Comparison of ENCODE assay signal across 36 mouse cellular contexts in the genomic region with DNA sequence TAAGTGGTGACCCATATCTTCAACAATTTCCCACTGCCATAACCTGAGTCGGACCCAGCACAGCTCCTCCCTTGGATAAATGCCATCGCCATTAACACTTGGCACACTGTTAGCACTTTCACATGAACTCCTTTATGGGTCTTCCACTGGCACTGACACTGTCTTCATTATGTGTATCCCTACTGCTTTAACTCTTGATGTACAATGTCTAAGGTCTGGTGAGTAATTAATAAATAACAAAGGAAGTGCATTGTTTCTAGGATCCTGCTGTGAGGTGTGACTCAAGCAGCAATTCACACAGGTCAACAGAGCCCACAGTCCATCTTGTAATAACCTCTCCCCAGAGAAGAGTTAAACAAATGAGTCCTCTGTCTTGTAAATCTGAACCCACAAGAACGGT. TPM values are rescaled to one million over a fixed set of nuclear protein-coding genes. Genes with fewer than 3 reads are reported as not detected.
A peak's percentile ranks its signal among the peaks of the same experiment; 100 is the strongest.
DNase-seq lines count a peak whose midpoint lies in the region; ATAC-seq and TF ChIP-seq lines count a peak whose summit lies in the region.
"Had no signal": no experiment of that assay in that cellular context is flagged by ENCODE, and none has a peak within 500 bp of the region (broad histone marks: within the 10 kb centered on the region; RNA-seq: fewer than 3 reads in every experiment).

No protein-coding gene starts in this region.

- no peak for TF ChIP-seq POLR2A in kidney, adult 2 months (IDR thresholded peaks at IDR 0.05; ENCODE audit: low read depth, low read length)
- TF ChIP-seq POLR2A in brain, embryonic 14.5 days (IDR thresholded peaks at IDR 0.05; ENCODE audit: borderline replicate concordance, extremely low read depth, insufficient read depth, insufficient read length, poor library complexity, severe bottlenecking): no peak
- no peak for TF ChIP-seq POLR2A in small intestine, adult 2 months (IDR thresholded peaks at IDR 0.05; ENCODE audit: low read depth, low read length)

- TF ChIP-seq CTCF in kidney, adult 2 months (conservative IDR thresholded peaks at IDR 0.05; ENCODE audit: insufficient read depth, insufficient read length, low read depth, low read length): no peak
- TF ChIP-seq CTCF in brain, embryonic 14.5 days (IDR thresholded peaks at IDR 0.05; ENCODE audit: borderline replicate concordance, extremely low read depth, insufficient read depth, insufficient read length): no peak
- TF ChIP-seq CTCF in small intestine, adult 2 months (IDR thresholded peaks at IDR 0.05; ENCODE audit: extremely low read depth, insufficient read length, insufficient replicate concordance, low read depth, low read length): no peak

- DNase-seq in kidney, adult 2 months: peak; percentile 8
- DNase-seq in Muller cell, postnatal 12 days (ENCODE audit: inconsistent ontology term): peak; percentile 72
- peak; percentile 12 for DNase-seq in brain, embryonic 14.5 days (ENCODE audit: low read depth)
- DNase-seq in left cerebral cortex, adult 18-20 months (ENCODE audit: low spot score in 2 of 2): no peak
- DNase-seq in right cerebral cortex, adult 2 months (ENCODE audit: low spot score in 2 of 2): no peak
- DNase-seq: adrenal gland, postnatal 36 days; cerebellum, adult 2 months; cerebellum, postnatal 14 days; gastrocnemius, postnatal 25 days; heart, adult 11 months; heart, postnatal 36 days; kidney, adult 9 months; kidney, postnatal 25 days; liver, embryonic 13.5 days; lung, adult 18-20 months; lung, postnatal 4 days; midbrain, embryonic 14.5 days; right cerebral cortex, adult 18-20 months; right cerebral cortex, postnatal 4 days had no signal

- H3K27me3 ChIP-seq in kidney, adult 2 months (replicated peaks; ENCODE audit: control insufficient read depth, insufficient read depth, low read length): no peaks in the 10 kb centered on the region
- no peaks in the 10 kb centered on the region for H3K27me3 ChIP-seq in kidney, embryonic 16.5 days (ENCODE audit: insufficient read depth, low read length)
- no peaks in the 10 kb centered on the region for H3K27me3 ChIP-seq in small intestine, adult 2 months (ENCODE audit: control insufficient read depth, insufficient read depth, low read length)
- H3K27me3 ChIP-seq: embryonic facial prominence, embryonic 15.5 days; forebrain, embryonic 13.5 days; heart, embryonic 15.5 days; hindbrain, embryonic 12.5 days; limb, embryonic 15.5 days; liver, embryonic 13.5 days; neural tube, embryonic 15.5 days; stomach, embryonic 15.5 days had no signal

- no peak overlapping the region for H3K27ac ChIP-seq in kidney, adult 2 months (ENCODE audit: insufficient read depth, low read depth, low read length)
- no peak overlapping the region for H3K27ac ChIP-seq in kidney, embryonic 16.5 days (ENCODE audit: low read length)
- H3K27ac ChIP-seq in small intestine, adult 2 months (ENCODE audit: insufficient read depth, low read depth, low read length): peak overlapping the region; percentile 63
- H3K27ac ChIP-seq: embryonic facial prominence, embryonic 10.5 days; embryonic facial prominence, embryonic 15.5 days; forebrain, embryonic 13.5 days; heart, embryonic 10.5 days; heart, embryonic 15.5 days; hindbrain, embryonic 12.5 days; layer of hippocampus, adult 2 months; limb, embryonic 10.5 days; limb, embryonic 15.5 days; liver, embryonic 13.5 days; neural tube, embryonic 15.5 days; stomach, embryonic 15.5 days had no signal

- H3K36me3 ChIP-seq in kidney, adult 2 months (ENCODE audit: control insufficient read depth, insufficient read depth, low read length): peaks cover 1% of the 10 kb centered on the region; the same call in 1 of the 2 replicates
- H3K36me3 ChIP-seq in kidney, embryonic 16.5 days (ENCODE audit: insufficient read depth, low read length): peaks cover 26% of the 10 kb centered on the region
- H3K36me3 ChIP-seq in small intestine, adult 2 months (ENCODE audit: control insufficient read depth, insufficient read depth, low read length): peaks cover 7% of the 10 kb centered on the region; the same call in 1 of the 2 replicates

- H3K4me2 ChIP-seq in kidney, embryonic 16.5 days (replicated peaks; ENCODE audit: low read depth, low read length): no peak overlapping the region
- H3K4me2 ChIP-seq: embryonic facial prominence, embryonic 15.5 days; forebrain, embryonic 13.5 days; heart, embryonic 15.5 days; hindbrain, embryonic 12.5 days; limb, embryonic 15.5 days; liver, embryonic 13.5 days; neural tube, embryonic 15.5 days; stomach, embryonic 15.5 days had no signal

- no peaks in the 10 kb centered on the region for H3K4me1 ChIP-seq in kidney, adult 2 months (ENCODE audit: control insufficient read depth, insufficient read depth, low read length)
- H3K4me1 ChIP-seq in kidney, embryonic 16.5 days (ENCODE audit: insufficient read depth, low read length): no peaks in the 10 kb centered on the region
- peaks cover 9% of the 10 kb centered on the region; the same call in 1 of the 2 replicates for H3K4me1 ChIP-seq in small intestine, adult 2 months (ENCODE audit: control insufficient read depth, insufficient read depth, insufficient read length, low read length)
- H3K4me1 ChIP-seq: embryonic facial prominence, embryonic 10.5 days; embryonic facial prominence, embryonic 15.5 days; forebrain, embryonic 13.5 days; heart, embryonic 10.5 days; heart, embryonic 15.5 days; hindbrain, embryonic 12.5 days; limb, embryonic 10.5 days; limb, embryonic 15.5 days; neural tube, embryonic 15.5 days; stomach, embryonic 15.5 days had no signal

- no peak for ATAC-seq in kidney, embryonic 16.5 days (ENCODE audit: low FRiP score, low TSS enrichment)
- ATAC-seq: CD4-positive, CD25-positive, alpha-beta regulatory T cell, adult 4 months; forebrain, embryonic 13.5 days; lung, postnatal 0 days had no signal

- no peak overlapping the region for H3K9ac ChIP-seq in kidney, embryonic 16.5 days (replicated peaks; ENCODE audit: low read length)
- H3K9ac ChIP-seq: embryonic facial prominence, embryonic 15.5 days; forebrain, embryonic 13.5 days; heart, embryonic 15.5 days; hindbrain, embryonic 12.5 days; limb, embryonic 15.5 days; liver, embryonic 13.5 days; neural tube, embryonic 15.5 days; stomach, embryonic 15.5 days had no signal

- H3K4me3 ChIP-seq in kidney, adult 2 months (ENCODE audit: insufficient read depth, low read depth, low read length): no peak overlapping the region
- no peak overlapping the region for H3K4me3 ChIP-seq in kidney, embryonic 16.5 days (ENCODE audit: low read length)
- no peak overlapping the region for H3K4me3 ChIP-seq in small intestine, adult 2 months (ENCODE audit: low read depth, low read length)
- H3K4me3 ChIP-seq: embryonic facial prominence, embryonic 10.5 days; embryonic facial prominence, embryonic 15.5 days; forebrain, embryonic 13.5 days; heart, embryonic 10.5 days; heart, embryonic 15.5 days; hindbrain, embryonic 12.5 days; layer of hippocampus, adult 2 months; limb, embryonic 10.5 days; limb, embryonic 15.5 days; liver, embryonic 13.5 days; neural tube, embryonic 15.5 days; stomach, embryonic 15.5 days had no signal

- no peaks in the 10 kb centered on the region for H3K9me3 ChIP-seq in kidney, embryonic 16.5 days (ENCODE audit: low read length)
- H3K9me3 ChIP-seq: embryonic facial prominence, embryonic 10.5 days; embryonic facial prominence, embryonic 15.5 days; forebrain, embryonic 13.5 days; heart, embryonic 10.5 days; heart, embryonic 15.5 days; hindbrain, embryonic 12.5 days; limb, embryonic 10.5 days; limb, embryonic 15.5 days; liver, embryonic 13.5 days; neural tube, embryonic 15.5 days; stomach, embryonic 15.5 days had no signal

- WGBS in kidney, adult 2 months: 50% methylated on average over 3 of the region's 3 CpGs
- WGBS in kidney, embryonic 16.5 days: 68% methylated on average over 3 of the region's 3 CpGs
- WGBS in small intestine, adult 2 months: 31% methylated on average over 3 of the region's 3 CpGs

RNA-seq across cellular contexts. Expression of a gene that starts 8.7 kb away (rescaled TPM):
- 0.17 and 0.23 TPM in 2 replicates for polyA plus RNA-seq in kidney, adult 2 months (2012; rRNA removed)
- polyA plus RNA-seq in kidney, embryonic 16.5 days (2015; fragmentation: Nextera tagmentation; extraction: Ambion mirVana): not detected in 2 replicates
- polyA plus RNA-seq in brain, embryonic 14.5 days (2012; rRNA removed): 0.05 and 0.07 TPM in 2 replicates
- 3.7 and 7.6 TPM in 2 replicates for polyA plus RNA-seq in small intestine, adult 2 months (2012; rRNA removed)
- under 1 TPM in 1 of 2 experiments, not detected in 1; 0.14 TPM for total RNA-seq in left cerebral cortex, adult 18-20 months (2021)
- total RNA-seq: gastrocnemius, adult 18-20 months; gastrocnemius, postnatal 25 days; megakaryocyte-erythroid progenitor cell, adult 5-6 weeks had no signal
- polyA plus RNA-seq: embryonic facial prominence, embryonic 10.5 days; embryonic facial prominence, embryonic 15.5 days; forebrain, embryonic 13.5 days; heart, embryonic 10.5 days; heart, embryonic 15.5 days; hindbrain, embryonic 12.5 days; limb, embryonic 10.5 days; limb, embryonic 15.5 days; liver, embryonic 13.5 days; lung, postnatal 0 days; midbrain, embryonic 14.5 days had no signal

RNA-seq across cellular contexts. Expression of a gene that starts 31.0 kb away (rescaled TPM):
- polyA plus RNA-seq in kidney, adult 2 months (2012; rRNA removed): 39.2 and 41.2 TPM in 2 replicates
- polyA plus RNA-seq in kidney, embryonic 16.5 days (2015; fragmentation: Nextera tagmentation; extraction: Ambion mirVana): 76.1 and 85.4 TPM in 2 replicates
- polyA plus RNA-seq in brain, embryonic 14.5 days (2012; rRNA removed): 61.3 and 80.8 TPM in 2 replicates
- polyA plus RNA-seq in small intestine, adult 2 months (2012; rRNA removed): 4.3 and 9.1 TPM in 2 replicates
- total RNA-seq in left cerebral cortex, adult 18-20 months (2021): 10 to 100 TPM; 35.5 to 37.1 TPM

Comparison
In these comparisons a context has a peak if more than half of its experiments do, and no peak if none do; other contexts are left out.
1. DNase-seq: peak in kidney, adult 2 months (single experiment), Muller cell, postnatal 12 days (single experiment) and brain, embryonic 14.5 days (single experiment); none in left cerebral cortex, adult 18-20 months (0 of 2) and right cerebral cortex, adult 2 months (0 of 2).